Mouse (Mus musculus) thymus, adult 2 months (tissue): ENCODE results near the gene Trmt13. TPM values are rescaled to one million over a fixed set of nuclear protein-coding genes. Genes with fewer than 3 reads are reported as not detected.

Experiments used
- DNase-seq: peaks from one replicate; pipeline ENCODE4 v3.0.0; 2021
- H3K27ac ChIP-seq: fragments of 200-500 bp; 2 replicates; pipeline ENCODE4 v1.5.1; 2012; ENCODE audit warnings: low read length, control low read depth; ENCODE audit not compliant: control insufficient read depth, insufficient read depth
- H3K27me3 ChIP-seq: fragments of 200-500 bp; 2 replicates; pipeline ENCODE4 v1.6.1; 2012; ENCODE audit warnings: mild to moderate bottlenecking, low read length, moderate library complexity, mixed read lengths; ENCODE audit not compliant: control insufficient read depth, insufficient read depth
- H3K36me3 ChIP-seq: fragments of 200-500 bp; 2 replicates; pipeline ENCODE4 v1.6.1; 2012; ENCODE audit warnings: mild to moderate bottlenecking, low read length, moderate library complexity; ENCODE audit not compliant: control insufficient read depth, insufficient read depth
- H3K4me1 ChIP-seq: fragments of 200-500 bp; replicated peaks from 2 replicates; pipeline ENCODE4 v1.6.1; 2012; ENCODE audit warnings: low read length; ENCODE audit not compliant: control insufficient read depth, insufficient read depth
- H3K4me3 ChIP-seq: fragments of 200-500 bp; 2 replicates; pipeline ENCODE4 v1.5.1; 2012; ENCODE audit warnings: mild to moderate bottlenecking, low read length, control low read depth, moderate library complexity; ENCODE audit not compliant: control insufficient read depth, insufficient read depth
- CTCF ChIP-seq: fragments of 200-500 bp; IDR thresholded peaks from 2 replicates; pipeline ENCODE4 v1.5.1; 2012; ENCODE audit warnings: mild to moderate bottlenecking, control low read depth, low read length, moderate library complexity, borderline replicate concordance; ENCODE audit not compliant: control insufficient read depth, poor library complexity, insufficient read depth; ENCODE audit errors: extremely low read depth
- POLR2A ChIP-seq: fragments of 200-500 bp; IDR thresholded peaks from 2 replicates; pipeline ENCODE4 v1.6.1; 2012; ENCODE audit warnings: mild to moderate bottlenecking, low read length, control low read depth, moderate library complexity; ENCODE audit not compliant: control insufficient read depth, poor library complexity, insufficient read depth; ENCODE audit errors: extremely low read depth
- WGBS: fragments of 180-500 bp; shearing (Covaris S2); methylation state at CpG from one replicate; pipeline ENCODE4 v1.1.7; 2018; 5-methylcytosine and 5-hydroxymethylcytosine counted together
- polyA plus RNA-seq: library from polyadenylated mRNA; depleted of rRNA; stranded (reverse); fragments of >200 nt; gene quantifications from 2 replicates; pipeline ENCODE4 v1.2.3, GENCODE M21; 2012

Trmt13 gene
- polyA plus RNA-seq, 1 experiment: 12.9 TPM

GRCm38 (mm10) chr3:116604570-116604969 lies 9.8 kb downstream of the Trmt13 start:
- Histone ChIP-seq H3K36me3 (peaks cover 21% of the 10 kb centered on the region), H3K4me3 (no peak overlapping the region), H3K27ac (no peak overlapping the region), H3K4me1 (no peaks in the 10 kb centered on the region), H3K27me3 (no peaks in the 10 kb centered on the region)
- 93% methylated on average over 9 of the region's 9 CpGs for WGBS
- TF ChIP-seq CTCF: no peak
- no peak for TF ChIP-seq POLR2A
- DNase-seq: no peak

- H3K4me3 ChIP-seq: no peak overlapping the region
- no peaks in the 10 kb centered on the region for H3K36me3 ChIP-seq
- DNase-seq: no peak
- 96% methylated on average over 5 of the region's 5 CpGs for WGBS
- TF ChIP-seq CTCF: no peak
- TF ChIP-seq POLR2A: no peak
- no peaks in the 10 kb centered on the region for H3K27me3 ChIP-seq
- no peak overlapping the region for H3K27ac ChIP-seq
- H3K4me1 ChIP-seq: no peaks in the 10 kb centered on the region
These were observed 12.6 kb downstream of the Trmt13 start for GRCm38 (mm10) chr3:116601781-116602180.

GRCm38 (mm10) chr3:116601005-116601404 lies 13.4 kb downstream of the Trmt13 start:
- H3K36me3 ChIP-seq: no peaks in the 10 kb centered on the region
- no peak overlapping the region for H3K4me3 ChIP-seq
- no peaks in the 10 kb centered on the region for H3K27me3 ChIP-seq
- H3K4me1 ChIP-seq: no peaks in the 10 kb centered on the region
- no peak for DNase-seq
- WGBS: 52% methylated on average over 5 of the region's 5 CpGs
- TF ChIP-seq POLR2A (no peak), CTCF (no peak)
- no peak overlapping the region; the same call in 1 of the 2 replicates for H3K27ac ChIP-seq

- no peaks in the 10 kb centered on the region for H3K4me1 ChIP-seq
- no peaks in the 10 kb centered on the region for H3K36me3 ChIP-seq
- no peaks in the 10 kb centered on the region for H3K27me3 ChIP-seq
- no peak for DNase-seq
- H3K27ac ChIP-seq: no peak overlapping the region
- WGBS: 90% methylated on average over 2 of the region's 2 CpGs
- TF ChIP-seq CTCF: no peak
- H3K4me3 ChIP-seq: no peak overlapping the region
These were observed 14.7 kb downstream of the Trmt13 start for GRCm38 (mm10) chr3:116599705-116600104.

- H3K27ac ChIP-seq: no peak overlapping the region
These were observed 18.8 kb downstream of the Trmt13 start for GRCm38 (mm10) chr3:116595603-116595991.

GRCm38 (mm10) chr3:116594728-116595602 lies 19.4 kb downstream of the Trmt13 start, which contains the start of gene Sass6:
Gene Sass6, plus strand, starts transcription at chr3:116594982.
- peaks cover 13% of the 10 kb centered on the region for H3K36me3 ChIP-seq
- no peaks in the 10 kb centered on the region for H3K4me1 ChIP-seq
- H3K27ac ChIP-seq: peak within 1 kb of the TSS; percentile 67
- no peaks in the 10 kb centered on the region for H3K27me3 ChIP-seq
- TF ChIP-seq POLR2A: peak; percentile 61
- peak; percentile 32; the same call in 1 of the 2 replicates for TF ChIP-seq CTCF
- WGBS: under 1% methylated on average over 65 of the region's 65 CpGs
- H3K4me3 ChIP-seq: peak within 1 kb of the TSS; percentile 96
- peak; percentile 99 for DNase-seq

More at GRCm38 (mm10) chr3:116595603-116595991, 18.8 kb downstream of the Trmt13 start:
- DNase-seq: no peak
- peaks cover 8% of the 10 kb centered on the region for H3K36me3 ChIP-seq
- 7% methylated on average over 10 of the region's 10 CpGs for WGBS
- H3K4me3 ChIP-seq: peak overlapping the region; percentile 90
- H3K27me3 ChIP-seq: no peaks in the 10 kb centered on the region
- TF ChIP-seq POLR2A (no peak), CTCF (no peak)
- no peaks in the 10 kb centered on the region for H3K4me1 ChIP-seq

- peak overlapping the region; percentile 67 for H3K27ac ChIP-seq
- DNase-seq: no peak
- no peak for TF ChIP-seq POLR2A
- TF ChIP-seq CTCF: no peak
- no peaks in the 10 kb centered on the region for H3K27me3 ChIP-seq
- peaks cover 21% of the 10 kb centered on the region for H3K36me3 ChIP-seq
- no peaks in the 10 kb centered on the region for H3K4me1 ChIP-seq
- peak overlapping the region; percentile 96 for H3K4me3 ChIP-seq
- WGBS: 2% methylated on average over 22 of the region's 22 CpGs
These were observed 20.2 kb downstream of the Trmt13 start for GRCm38 (mm10) chr3:116594076-116594727.
